Mouse (Mus musculus) forebrain, postnatal 0 days (tissue): ENCODE measurements around the gene Lrrc8a. TPM values are rescaled to one million over a fixed set of nuclear protein-coding genes. Genes with fewer than 3 reads are reported as not detected.

Source experiments
- ATAC-seq: fragments of 200-750 bp; cut with Nextera tagmentation; 2 replicates; pipeline ENCODE4 v1.8.0; 2017; ENCODE audit warnings: mild to moderate bottlenecking, moderate library complexity
- DNase-seq: peaks from one replicate; pipeline ENCODE4 v3.0.0-alpha.2; 2015
- H3K27ac ChIP-seq: fragments of 300-500 bp; sonication (generic); 2 replicates; pipeline ENCODE4 v1.5.1; 2014; ENCODE audit warnings: low read depth, mild to moderate bottlenecking, antibody characterized with exemption, low read length, moderate library complexity, mixed read lengths
- H3K27me3 ChIP-seq: fragments of 300-500 bp; sonication (generic); 2 replicates; pipeline ENCODE4 v1.6.1; 2014; ENCODE audit warnings: mild to moderate bottlenecking, low read length, mixed read lengths; ENCODE audit not compliant: insufficient read depth
- H3K36me3 ChIP-seq: fragments of 300-500 bp; sonication (generic); 2 replicates; pipeline ENCODE4 v1.6.1; 2014; ENCODE audit warnings: mild to moderate bottlenecking, moderate library complexity; ENCODE audit not compliant: insufficient read depth
- H3K4me1 ChIP-seq: fragments of 300-500 bp; sonication (generic); 2 replicates; pipeline ENCODE4 v1.6.1; 2014; ENCODE audit warnings: antibody characterized with exemption; ENCODE audit not compliant: insufficient read depth
- H3K4me2 ChIP-seq: fragments of 300-500 bp; sonication (generic); 2 replicates; pipeline ENCODE4 v1.6.1; 2014; ENCODE audit warnings: low read depth, mild to moderate bottlenecking, moderate library complexity
- H3K4me3 ChIP-seq: fragments of 300-500 bp; sonication (generic); 2 replicates; pipeline ENCODE4 v1.5.1; 2014; ENCODE audit warnings: low read depth, low read length, mixed read lengths
- H3K9ac ChIP-seq: fragments of 300-500 bp; sonication (generic); 2 replicates; pipeline ENCODE4 v1.6.1; 2014; ENCODE audit warnings: mild to moderate bottlenecking
- H3K9me3 ChIP-seq: fragments of 300-500 bp; sonication (generic); 2 replicates; pipeline ENCODE4 v1.6.1; 2016; ENCODE audit warnings: low read length
- CTCF ChIP-seq: sonication (generic); IDR thresholded peaks from 2 replicates; pipeline ENCODE4 v1.5.1; 2016; ENCODE audit warnings: antibody characterized with exemption, control low read depth, low read depth
- WGBS: fragments of 180-500 bp; shearing (Covaris S2); extraction: QIAGEN DNeasy Blood & Tissue Kit; methylation state at CpG from one replicate; pipeline ENCODE4 v1.1.7; 2014; 5-methylcytosine and 5-hydroxymethylcytosine counted together
- polyA plus RNA-seq: library from polyadenylated mRNA; unstranded; fragments of >200 nt; fragmentation: Nextera tagmentation; extraction: Ambion mirVana; gene quantifications from 2 replicates; pipeline ENCODE4 v1.2.1, GENCODE M21; 2015
- total RNA-seq: library from RNA; depleted of rRNA; stranded (reverse); fragments of >200 nt; gene quantifications from 2 replicates; pipeline ENCODE4 v1.2.3, GENCODE M21; 2014

Gene Lrrc8a
- total and polyA plus RNA-seq, 2 experiments from 2014 or later, result 44.5 to 55.3 TPM

- H3K4me2 ChIP-seq, result no peak overlapping the region
- H3K9ac ChIP-seq, result no peak overlapping the region
- no peak for ATAC-seq
- H3K27me3 ChIP-seq, result no peaks in the 10 kb centered on the region
- no peak for TF ChIP-seq CTCF
- no peak for DNase-seq
- no peaks in the 10 kb centered on the region for H3K36me3 ChIP-seq
- H3K27ac ChIP-seq, result no peak overlapping the region
- no peak overlapping the region for H3K4me3 ChIP-seq
- H3K9me3 ChIP-seq, result no peaks in the 10 kb centered on the region
- 81% methylated on average over 1 of the region's 1 CpGs for WGBS
- no peaks in the 10 kb centered on the region for H3K4me1 ChIP-seq
Observed at GRCm38 (mm10) chr2:30212951-30213350, 24.6 kb upstream of the Lrrc8a start.

DNA sequence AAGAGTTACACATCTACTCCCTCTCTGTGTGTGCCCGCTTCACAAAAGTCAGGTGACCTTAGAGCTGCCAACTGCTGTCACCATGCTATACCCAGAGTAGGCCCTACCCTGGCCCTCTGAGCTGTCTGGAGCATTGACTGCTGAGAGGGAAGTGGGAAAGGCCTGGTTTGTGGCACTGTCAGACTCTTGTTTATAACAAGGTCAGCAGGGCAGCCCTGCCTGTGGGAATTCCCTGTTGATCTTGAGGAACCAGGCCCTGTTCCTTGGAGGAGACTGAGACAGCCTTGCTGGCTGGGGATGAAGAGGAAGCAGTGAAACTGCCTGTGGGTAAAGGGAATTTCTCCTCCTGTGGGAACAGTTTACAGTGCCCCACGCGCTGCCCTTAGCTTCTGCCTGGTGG is 22.8 kb upstream of the Lrrc8a start:
- Histone ChIP-seq H3K36me3 (no peaks in the 10 kb centered on the region), H3K27ac (no peak overlapping the region), H3K9me3 (no peaks in the 10 kb centered on the region), H3K9ac (no peak overlapping the region), H3K4me2 (no peak overlapping the region), H3K4me3 (no peak overlapping the region), H3K27me3 (no peaks in the 10 kb centered on the region), H3K4me1 (no peaks in the 10 kb centered on the region)
- no peak for TF ChIP-seq CTCF
- ATAC-seq, result no peak
- no peak for DNase-seq
- WGBS, result 96% methylated on average over 3 of the region's 3 CpGs

DNA sequence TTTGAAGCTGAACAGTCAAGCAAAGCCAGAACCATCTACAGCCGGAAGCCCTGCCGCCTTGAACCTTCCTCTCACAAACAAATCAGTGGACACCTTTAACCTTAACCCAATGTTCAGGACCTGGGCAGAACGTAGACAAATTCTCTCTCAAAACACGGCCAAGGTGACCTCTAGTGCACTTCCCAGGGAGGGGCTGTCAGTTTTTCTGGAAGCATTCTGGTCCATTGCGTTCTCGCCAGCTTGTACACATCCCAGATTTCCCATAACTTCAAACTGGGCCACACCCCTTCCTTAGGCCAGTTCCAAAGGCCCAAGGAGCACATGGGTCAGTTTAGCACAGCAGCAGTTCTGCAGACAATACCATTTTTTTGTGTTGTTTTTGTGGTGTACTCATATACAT is 22.0 kb upstream of the Lrrc8a start:
- WGBS, result 82% methylated on average over 6 of the region's 6 CpGs
- no peaks in the 10 kb centered on the region for H3K9me3 ChIP-seq
- H3K9ac ChIP-seq, result no peak overlapping the region
- H3K36me3 ChIP-seq, result no peaks in the 10 kb centered on the region
- no peak overlapping the region for H3K4me3 ChIP-seq
- H3K4me2 ChIP-seq, result no peak overlapping the region
- no peaks in the 10 kb centered on the region for H3K4me1 ChIP-seq
- ATAC-seq, result no peak
- H3K27me3 ChIP-seq, result no peaks in the 10 kb centered on the region
- H3K27ac ChIP-seq, result no peak overlapping the region
- TF ChIP-seq CTCF, result no peak
- no peak for DNase-seq

GRCm38 (mm10) chr2:30216293-30216692 is 21.2 kb upstream of the Lrrc8a start:
- Histone ChIP-seq H3K27me3 (no peaks in the 10 kb centered on the region), H3K9me3 (no peaks in the 10 kb centered on the region), H3K4me1 (no peaks in the 10 kb centered on the region), H3K27ac (no peak overlapping the region), H3K4me2 (no peak overlapping the region), H3K36me3 (no peaks in the 10 kb centered on the region), H3K4me3 (no peak overlapping the region), H3K9ac (no peak overlapping the region)
- 96% methylated on average over 5 of the region's 5 CpGs for WGBS
- ATAC-seq (no peak), DNase-seq (no peak)
- no peak for TF ChIP-seq CTCF

- Histone ChIP-seq H3K4me2 (no peak overlapping the region), H3K9ac (no peak overlapping the region), H3K9me3 (no peaks in the 10 kb centered on the region), H3K4me3 (no peak overlapping the region), H3K4me1 (peaks cover 13% of the 10 kb centered on the region), H3K27me3 (no peaks in the 10 kb centered on the region), H3K27ac (no peak overlapping the region), H3K36me3 (peaks cover 5% of the 10 kb centered on the region)
- no peak for TF ChIP-seq CTCF
- WGBS, result 81% methylated on average over 5 of the region's 5 CpGs
- ATAC-seq (no peak), DNase-seq (no peak)
Observed at GRCm38 (mm10) chr2:30235593-30235992, 1.9 kb upstream of the Lrrc8a start.

DNA sequence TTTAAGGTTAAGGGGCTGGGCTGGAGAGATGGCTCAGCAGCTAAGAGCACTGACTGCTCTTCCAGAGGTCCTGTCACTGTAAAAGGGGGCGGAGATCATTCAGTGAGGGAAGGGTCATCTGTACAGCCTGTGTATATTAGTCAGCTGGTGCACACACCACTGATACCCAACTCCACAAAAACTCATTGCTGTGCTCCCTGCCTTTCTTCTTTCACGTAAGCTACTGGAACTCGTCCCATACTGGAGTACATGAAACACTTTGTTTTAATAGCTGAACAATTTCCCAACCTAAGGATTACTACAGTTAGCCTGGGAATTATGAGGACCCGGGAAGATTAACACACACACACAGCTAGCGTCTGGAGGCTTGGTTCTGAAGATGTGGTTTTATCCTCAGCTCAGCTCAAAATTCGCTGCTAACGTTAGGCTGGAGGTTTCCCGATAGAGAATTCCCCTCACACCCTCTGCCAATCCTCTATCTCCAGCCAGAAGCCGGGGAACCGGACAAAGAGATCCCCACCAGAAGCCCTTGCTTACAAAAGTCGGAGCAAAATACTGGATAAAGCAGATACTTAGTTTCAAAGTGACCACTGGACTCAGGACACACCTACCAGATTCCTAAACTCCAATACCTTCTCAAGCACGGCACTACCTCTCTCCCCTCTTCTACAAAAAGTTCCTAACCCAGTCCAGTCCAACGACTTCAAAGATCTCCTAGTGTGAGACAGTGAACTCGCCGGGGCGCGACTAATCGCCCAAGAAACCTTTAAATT is 903 bp upstream of the Lrrc8a start:
- Histone ChIP-seq H3K4me1 (peaks cover 13% of the 10 kb centered on the region), H3K4me2 (peak overlapping the region; percentile 85), H3K27me3 (no peaks in the 10 kb centered on the region), H3K9ac (peak overlapping the region; percentile 73), H3K27ac (peak overlapping the region; percentile 64), H3K9me3 (no peaks in the 10 kb centered on the region), H3K36me3 (peaks cover 16% of the 10 kb centered on the region), H3K4me3 (peak overlapping the region; percentile 96)
- ATAC-seq (no peak), DNase-seq (no peak)
- 3% methylated on average over 18 of the region's 18 CpGs for WGBS
- TF ChIP-seq CTCF, result no peak

GRCm38 (mm10) chr2:30237881-30238280 is 366 bp downstream of the Lrrc8a start:
- Histone ChIP-seq H3K36me3 (peaks cover 27% of the 10 kb centered on the region), H3K4me1 (peaks cover 13% of the 10 kb centered on the region), H3K4me2 (peak overlapping the region; percentile 85), H3K9me3 (no peaks in the 10 kb centered on the region), H3K27ac (peak overlapping the region; percentile 84), H3K4me3 (peak overlapping the region; percentile 96), H3K9ac (peak overlapping the region; percentile 73), H3K27me3 (no peaks in the 10 kb centered on the region)
- ATAC-seq (peak; percentile 82), DNase-seq (peak; percentile 69)
- TF ChIP-seq CTCF, result no peak
- WGBS, result under 1% methylated on average over 40 of the region's 42 CpGs
